Mouse (Mus musculus): Measurements from ENCODE around the gene Top3b.

DNA sequence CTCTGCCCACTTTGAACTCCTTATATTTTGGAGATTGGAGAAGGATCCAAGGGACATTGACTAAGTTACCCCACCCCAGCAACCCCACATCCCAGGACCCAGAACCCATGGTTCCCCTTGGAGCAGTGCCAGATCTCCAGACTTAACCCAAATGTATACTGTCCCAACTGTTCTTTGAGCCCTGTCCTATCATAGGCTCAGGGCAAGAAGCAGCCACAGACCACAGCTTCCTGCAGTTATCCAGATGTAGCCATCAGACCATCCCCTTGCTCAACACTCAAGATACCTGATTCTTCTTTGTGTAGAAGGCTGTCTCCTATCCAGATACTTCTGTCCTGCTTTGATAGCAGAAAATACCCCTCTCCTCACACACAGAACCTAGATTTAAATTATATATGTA is 5.3 kb upstream of the Top3b start:
- TF ChIP-seq MYOG (IDR thresholded peaks at IDR 0.05; ENCODE audit: control insufficient read depth, extremely low read depth, insufficient read length) (no peak), CEBPB (IDR thresholded peaks at IDR 0.05; ENCODE audit: low read depth) (no peak), USF1 (IDR thresholded peaks at IDR 0.05; ENCODE audit: low read depth) (no peak), CTCF (IDR thresholded peaks at IDR 0.05; ENCODE audit: control insufficient read depth, insufficient read depth, insufficient read length) (no peak)
